Mouse (Mus musculus): ENCODE measurements around the gene Armc7.

GRCm38 (mm10) chr11:115453306-115453705 lies 22.2 kb upstream of the Armc7 start:
- TF ChIP-seq POLR2A (IDR thresholded peaks at IDR 0.05; ENCODE audit: low read depth, low read length), result no peak
- no peak for TF ChIP-seq CTCF (IDR thresholded peaks at IDR 0.05; ENCODE audit: extremely low read depth, insufficient read depth, insufficient read length, insufficient replicate concordance)

Measured in spleen, adult 2 months (tissue).